Mouse (Mus musculus): ENCODE results near the gene Cd200r1.

GRCm38 (mm10) chr16:44812468-44813065, 47.0 kb downstream of the Cd200r1 start:
- TF ChIP-seq CTCF (IDR thresholded peaks at IDR 0.05; ENCODE audit: control insufficient read depth, insufficient read depth, insufficient replicate concordance, low read depth, low read length) (no peak), POLR2A (IDR thresholded peaks at IDR 0.05; ENCODE audit: control insufficient read depth, low read depth, low read length) (no peak)
